Mouse (Mus musculus) left cerebral cortex, adult 11 months (tissue): ENCODE measurements around the gene Arpc3.

Source experiments
- DNase-seq: peaks from one replicate; pipeline ENCODE4 v3.0.0; 2022; ENCODE audit warnings: low spot score

The Arpc3 gene

GRCm38 (mm10) chr5:122391786-122392180 is at the start of gene Arpc3:
TSS of gene Arpc3 (plus strand) at chr5:122391878.
- peak; percentile 82 for DNase-seq

DNA sequence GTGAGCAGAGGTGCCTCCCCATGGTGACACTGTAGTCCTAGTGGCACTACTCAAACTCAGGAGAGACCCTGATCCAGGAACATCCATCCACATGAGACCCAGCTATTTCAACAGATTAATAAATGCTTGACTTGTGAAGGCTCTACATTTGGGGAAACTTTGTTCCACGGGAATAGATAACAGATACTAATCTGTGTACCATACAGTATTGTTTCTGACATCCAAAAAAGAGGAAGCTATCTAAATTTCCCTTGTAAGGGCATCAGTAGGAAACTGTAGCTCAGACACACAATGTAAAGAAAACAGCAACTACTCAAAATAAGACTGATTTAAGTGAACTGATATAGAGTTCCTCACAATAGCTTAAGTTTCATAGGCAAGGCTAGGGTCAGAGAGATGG is 48.8 kb upstream of the Arpc3 start:
- DNase-seq: no peak

- no peak for DNase-seq
Observed at GRCm38 (mm10) chr5:122343768-122344167, 47.9 kb upstream of the Arpc3 start.

- no peak for DNase-seq
Observed at GRCm38 (mm10) chr5:122344260-122344659, 47.4 kb upstream of the Arpc3 start.

- no peak for DNase-seq
Observed at GRCm38 (mm10) chr5:122345777-122346176, 45.9 kb upstream of the Arpc3 start.

GRCm38 (mm10) chr5:122353807-122354491 is 37.7 kb upstream of the Arpc3 start, which contains the start of the genes Rad9b and Vps29:
TSS of gene Rad9b (minus strand) at chr5:122354233.
TSS of gene Vps29 (plus strand) at chr5:122354369.
- peak; percentile 94 for DNase-seq

GRCm38 (mm10) chr5:122354492-122355067 is 37.1 kb upstream of the Arpc3 start:
- DNase-seq: no peak

DNA sequence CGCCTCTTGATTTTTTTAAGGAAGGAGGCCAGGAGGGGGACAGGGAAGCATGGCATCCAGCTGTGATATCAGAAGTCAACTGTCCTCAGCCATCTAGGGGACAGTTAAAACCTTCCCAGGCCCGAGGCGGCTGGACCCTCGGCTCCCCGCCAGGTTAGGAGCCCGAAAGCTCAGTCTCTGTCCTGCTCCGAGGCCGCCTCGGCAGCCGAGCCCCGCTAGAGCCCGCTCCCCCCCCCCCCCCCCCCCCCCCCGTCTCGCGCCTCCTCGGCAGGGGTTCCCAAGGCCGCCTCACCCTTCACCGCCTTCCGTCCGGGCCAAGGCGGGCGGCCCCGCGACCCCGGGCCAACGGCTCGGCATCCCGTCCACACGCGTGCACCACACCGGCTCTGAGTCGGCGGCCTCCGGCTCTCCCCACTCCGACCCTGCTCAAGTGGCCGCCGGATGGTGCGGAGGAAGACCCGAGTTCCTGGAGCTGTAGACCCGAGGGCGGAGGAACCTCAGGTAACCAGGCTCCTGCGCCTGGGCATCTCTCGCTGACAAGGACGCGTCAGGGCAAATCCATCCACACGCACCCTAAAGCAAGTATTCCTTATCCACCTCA is 20.0 kb upstream of the Arpc3 start, which contains the start of gene Gpn3:
Gene Gpn3 (plus strand): TSS at position 286 of the 601 bp plus-strand sequence.
- DNase-seq: no peak

- DNase-seq: peak; percentile 98
Observed at GRCm38 (mm10) chr5:122372192-122372769, 19.4 kb upstream of the Arpc3 start, which contains the start of gene Fam216a. TSS of gene Fam216a (minus strand) at chr5:122372364.

GRCm38 (mm10) chr5:122372878-122373277 is 18.8 kb upstream of the Arpc3 start:
- DNase-seq: no peak

GRCm38 (mm10) chr5:122377101-122377833 is 14.4 kb upstream of the Arpc3 start:
- no peak for DNase-seq

GRCm38 (mm10) chr5:122378171-122378570 is 13.5 kb upstream of the Arpc3 start:
- no peak for DNase-seq

GRCm38 (mm10) chr5:122379374-122380155 is 12.1 kb upstream of the Arpc3 start:
- peak; percentile 75 for DNase-seq

DNA sequence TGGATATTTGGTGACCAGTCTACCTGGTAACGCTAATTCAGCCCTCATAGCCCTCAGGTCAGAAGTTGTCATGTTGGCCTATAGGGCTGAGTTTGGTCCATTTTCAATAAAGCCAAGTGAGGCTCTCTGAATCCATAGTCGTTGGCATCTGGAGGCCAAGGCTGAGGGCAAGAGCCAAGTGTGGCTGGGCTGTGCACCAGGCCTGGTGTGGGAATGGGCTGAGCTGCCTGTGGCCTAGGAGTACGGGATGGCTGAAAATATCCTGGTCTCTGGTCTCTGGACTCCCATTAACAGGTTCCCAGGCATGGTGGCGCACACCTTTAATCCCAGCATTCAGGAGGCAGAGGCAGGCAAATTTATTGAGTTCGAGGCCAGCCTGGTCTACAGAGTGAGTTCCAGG is 1.7 kb upstream of the Arpc3 start:
- no peak for DNase-seq

- DNase-seq: no peak
Observed at GRCm38 (mm10) chr5:122390671-122391070, 1.0 kb upstream of the Arpc3 start.

GRCm38 (mm10) chr5:122391178-122391785 is 396 bp upstream of the Arpc3 start:
- no peak for DNase-seq

- no peak for DNase-seq
Observed at GRCm38 (mm10) chr5:122392227-122393004, 738 bp downstream of the Arpc3 start.

GRCm38 (mm10) chr5:122393887-122394286 is 2.2 kb downstream of the Arpc3 start:
- DNase-seq: no peak

GRCm38 (mm10) chr5:122396791-122397190 is 5.1 kb downstream of the Arpc3 start:
- DNase-seq: no peak

DNA sequence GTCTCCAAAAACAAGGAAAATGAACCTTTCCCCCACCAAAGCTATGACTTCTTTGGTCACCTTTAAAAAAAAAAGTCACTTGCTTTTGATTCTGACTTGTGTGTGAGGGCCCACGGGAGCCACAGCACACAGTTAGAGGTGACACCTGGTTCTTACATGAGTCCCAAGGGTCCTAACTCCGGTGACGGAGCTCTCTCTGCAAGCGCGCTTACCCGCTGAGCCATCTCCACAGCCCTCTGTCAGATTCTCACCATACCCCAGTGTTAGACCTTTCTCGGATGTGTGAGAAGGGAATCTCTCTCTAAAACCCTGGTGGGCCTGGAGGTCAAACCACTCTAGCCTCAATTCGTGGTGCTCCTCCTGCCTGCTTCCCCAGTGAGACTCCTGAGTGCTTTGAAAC is 5.8 kb downstream of the Arpc3 start:
- no peak for DNase-seq
